Comparison of ENCODE assay signal across 11 mouse cellular contexts in genomic region chr6:144513761-144514160, GRCm38 (mm10).
DNase-seq lines count a peak whose midpoint lies in the region; ATAC-seq and TF ChIP-seq lines count a peak whose summit lies in the region.
"Had no signal": no experiment of that assay in that cellular context is flagged by ENCODE, and none has a peak within 500 bp of the region (broad histone marks: within the 10 kb centered on the region; RNA-seq: fewer than 3 reads in every experiment).

No protein-coding gene starts in this region.

- H3K4me2 ChIP-seq in liver, embryonic 12.5 days, result no peak overlapping the region
- no peak overlapping the region for H3K4me2 ChIP-seq in heart, postnatal 0 days (ENCODE audit: low read depth, low read length)
- no peak overlapping the region for H3K4me2 ChIP-seq in intestine, embryonic 15.5 days (replicated peaks)

- TF ChIP-seq POLR2A in liver, adult 2 months (IDR thresholded peaks at IDR 0.05; ENCODE audit: extremely low read depth, insufficient read depth, low read length), result no peak

- H3K79me2 ChIP-seq in liver, adult 2 months (ENCODE audit: control insufficient read depth, insufficient read depth, low read length), result peaks cover 3% of the 10 kb centered on the region; the same call in 1 of the 2 replicates

- no peak for TF ChIP-seq EP300 in heart, postnatal 0 days (IDR thresholded peaks at IDR 0.05; ENCODE audit: low read depth)

- no peak overlapping the region for H3K4me3 ChIP-seq in liver, adult 2 months (ENCODE audit: insufficient read depth, low read depth, low read length)
- no peak overlapping the region for H3K4me3 ChIP-seq in liver, embryonic 12.5 days
- no peak overlapping the region for H3K4me3 ChIP-seq in heart, postnatal 0 days (ENCODE audit: low read depth, low read length)
- no peak overlapping the region for H3K4me3 ChIP-seq in intestine, embryonic 15.5 days (replicated peaks)
- H3K4me3 ChIP-seq: myocyte had no signal

- no peaks in the 10 kb centered on the region for H3K36me3 ChIP-seq in liver, adult 2 months (ENCODE audit: control insufficient read depth, insufficient read depth, low read length)
- H3K36me3 ChIP-seq in liver, embryonic 12.5 days, result no peaks in the 10 kb centered on the region
- no peaks in the 10 kb centered on the region for H3K36me3 ChIP-seq in heart, postnatal 0 days (replicated peaks; ENCODE audit: control insufficient read depth, insufficient read depth, low read length)
- H3K36me3 ChIP-seq in intestine, embryonic 15.5 days, result no peaks in the 10 kb centered on the region

- peaks cover 4% of the 10 kb centered on the region for H3K4me1 ChIP-seq in liver, adult 2 months (ENCODE audit: control insufficient read depth, insufficient read depth, low read length)
- no peaks in the 10 kb centered on the region for H3K4me1 ChIP-seq in liver, embryonic 12.5 days
- H3K4me1 ChIP-seq in heart, postnatal 0 days (ENCODE audit: control insufficient read depth, insufficient read depth), result no peaks in the 10 kb centered on the region
- H3K4me1 ChIP-seq in intestine, embryonic 15.5 days (replicated peaks), result 0 out of 2 replicates have a peak, but pooled peaks cover 2% of the 10 kb centered on the region

- no peaks in the 10 kb centered on the region for H3K27me3 ChIP-seq in liver, adult 2 months (ENCODE audit: control insufficient read depth, insufficient read depth, low read length)
- no peaks in the 10 kb centered on the region for H3K27me3 ChIP-seq in liver, embryonic 12.5 days (replicated peaks)
- H3K27me3 ChIP-seq in heart, postnatal 0 days (ENCODE audit: control insufficient read depth, insufficient read depth, low read length), result no peaks in the 10 kb centered on the region
- no peaks in the 10 kb centered on the region for H3K27me3 ChIP-seq in intestine, embryonic 15.5 days (replicated peaks)

- no peak overlapping the region for H3K27ac ChIP-seq in liver, adult 2 months (replicated peaks; ENCODE audit: insufficient read depth, low read depth, low read length)
- no peak overlapping the region for H3K27ac ChIP-seq in liver, embryonic 12.5 days
- no peak overlapping the region for H3K27ac ChIP-seq in heart, postnatal 0 days (ENCODE audit: low read depth)
- H3K27ac ChIP-seq in intestine, embryonic 15.5 days, result no peak overlapping the region

- peak; percentile 71 for DNase-seq in cerebellum, postnatal 10 days
- DNase-seq in cerebellum, adult 8-10 months, result no peak
- DNase-seq in liver, adult 2 months (ENCODE audit: extremely low read depth, low read depth, low spot score), result peak; percentile 33
- DNase-seq in heart, postnatal 0 days (ENCODE audit: low spot score), result no peak
- peak; percentile 31 for DNase-seq in lung, postnatal 14 days
- DNase-seq in embryo, embryonic 9.5 days (ENCODE audit: extremely low spot score), result no peak
- DNase-seq: gastrocnemius, postnatal 14 days; spleen, adult 18-20 months had no signal

- WGBS in liver, adult 2 months, result 39% methylated on average over 8 of the region's 8 CpGs
- WGBS in liver, embryonic 12.5 days (ENCODE audit: insufficient replicate concordance), result 63% methylated on average over 8 of the region's 8 CpGs
- WGBS in heart, postnatal 0 days, result 37% methylated on average over 8 of the region's 8 CpGs
- 64% methylated on average over 8 of the region's 8 CpGs for whole genome bisulfite sequencing in intestine, embryonic 15.5 days

- ATAC-seq in liver, embryonic 12.5 days, result no peak
- peak; percentile 33; the same call in 1 of the 2 replicates for ATAC-seq in heart, postnatal 0 days (ENCODE audit: insufficient read depth, low read depth)
- no peak for ATAC-seq in intestine, embryonic 15.5 days

- no peak for TF ChIP-seq CTCF in liver, adult 2 months (IDR thresholded peaks at IDR 0.05; ENCODE audit: low read depth, low read length)
- no peak for TF ChIP-seq CTCF in heart, postnatal 0 days (IDR thresholded peaks at IDR 0.05; ENCODE audit: low read depth)

- no peaks in the 10 kb centered on the region for H3K9me3 ChIP-seq in liver, embryonic 12.5 days (replicated peaks)
- no peaks in the 10 kb centered on the region for H3K9me3 ChIP-seq in heart, postnatal 0 days (replicated peaks; ENCODE audit: control insufficient read depth, low read length)
- no peaks in the 10 kb centered on the region for H3K9me3 ChIP-seq in intestine, embryonic 15.5 days

- no peak overlapping the region for H3K9ac ChIP-seq in liver, adult 2 months (ENCODE audit: low read depth, low read length)
- no peak overlapping the region for H3K9ac ChIP-seq in liver, embryonic 12.5 days
- no peak overlapping the region for H3K9ac ChIP-seq in heart, postnatal 0 days (replicated peaks; ENCODE audit: low read depth, low read length)
- no peak overlapping the region for H3K9ac ChIP-seq in intestine, embryonic 15.5 days

Comparison
In these comparisons a context has a peak if more than half of its experiments do, and no peak if none do; other contexts are left out.
1. DNase-seq: peak in cerebellum, postnatal 10 days (2 of 2), liver, adult 2 months (single experiment) and lung, postnatal 14 days (single experiment); none in cerebellum, adult 8-10 months (single experiment), heart, postnatal 0 days (single experiment) and embryo, embryonic 9.5 days (single experiment).